Mouse (Mus musculus) adrenal gland, adult 2 months (tissue): ENCODE measurements around the gene Olfr381. TPM values are rescaled to one million over a fixed set of nuclear protein-coding genes. Genes with fewer than 3 reads are reported as not detected.
"Not testable (repeated sequence)": the region's sequence is repeated elsewhere in the genome, so short reads cannot be mapped to it uniquely, and the experiment has no call there.

Source experiments
- DNase-seq: peaks from one replicate; pipeline ENCODE4 v3.0.0; 2021
- long read RNA-seq: library from polyadenylated mRNA; stranded (forward); transcript quantifications from one replicate; pipeline ENCODE4 v2.0.0, GENCODE M21; 2021
- polyA plus RNA-seq: library from polyadenylated mRNA; depleted of rRNA; stranded (reverse); fragments of >200 nt; gene quantifications from 2 replicates; pipeline ENCODE4 v1.2.3, GENCODE M21; 2012; rRNA removed
- total RNA-seq, 2 experiments: library from RNA; stranded (reverse); gene quantifications; 2 replicates each; pipeline ENCODE4 v1.2.3; 2021

The Olfr381 gene
- total RNA-seq: not detected
- not detected in 2 replicates for polyA plus RNA-seq
- long read RNA-seq: 0 reads

- no peak for DNase-seq
These were observed at the start of gene Olfr381 for GRCm38 (mm10) chr11:73491503-73491902. Gene Olfr381, minus strand, starts transcription at chr11:73491603.

- DNase-seq: not testable (repeated sequence)
These were observed 37.6 kb upstream of the Olfr381 start for GRCm38 (mm10) chr11:73528971-73529370.

- no peak for DNase-seq
These were observed 25.7 kb upstream of the Olfr381 start, which contains the start of gene Olfr382 for GRCm38 (mm10) chr11:73517097-73517496. Gene Olfr382, minus strand, starts transcription at chr11:73517197.

GRCm38 (mm10) chr11:73457408-73457807 lies 34.0 kb downstream of the Olfr381 start, which contains the start of gene Olfr380:
Gene Olfr380, minus strand, starts transcription at chr11:73457508.
- DNase-seq: no peak

Other genes with a start within 250 kb of the Olfr381 start
- gene Trpv3, start 224.2 kb downstream of the Olfr381 start, total RNA-seq: under 1 TPM; 0.12 to 0.14 TPM
- gene Trpv3, start 224.2 kb downstream of the Olfr381 start, polyA plus RNA-seq: 0.04 and 0.09 TPM in 2 replicates
- gene Aspa, start 162.0 kb downstream of the Olfr381 start, total RNA-seq: 10 to 100 TPM; 12.9 to 27.6 TPM
- 0.48 and 0.59 TPM in 2 replicates for gene Aspa, start 162.0 kb downstream of the Olfr381 start, polyA plus RNA-seq
- gene Gm49340, start 161.9 kb downstream of the Olfr381 start, total RNA-seq: not detected
- gene Gm49340, start 161.9 kb downstream of the Olfr381 start, polyA plus RNA-seq: 0.04 TPM in 1 of 2 replicates, not detected in the other
- gene Spata22, start 161.9 kb downstream of the Olfr381 start, total RNA-seq: 1 to 10 TPM; 1.1 to 1.5 TPM
- not detected in 2 replicates for gene Spata22, start 161.9 kb downstream of the Olfr381 start, polyA plus RNA-seq
- gene Olfr20, start 140.8 kb downstream of the Olfr381 start, total RNA-seq: not detected
- gene Olfr20, start 140.8 kb downstream of the Olfr381 start, polyA plus RNA-seq: 0.22 and 0.31 TPM in 2 replicates
- gene Olfr376, start 120.4 kb downstream of the Olfr381 start, total RNA-seq: not detected
- gene Olfr376, start 120.4 kb downstream of the Olfr381 start, polyA plus RNA-seq: not detected in 2 replicates
- gene Olfr1, start 92.0 kb downstream of the Olfr381 start, total RNA-seq: not detected
- not detected in 2 replicates for gene Olfr1, start 92.0 kb downstream of the Olfr381 start, polyA plus RNA-seq
- not detected for gene Olfr378, start 63.1 kb downstream of the Olfr381 start, total RNA-seq
- not detected in 2 replicates for gene Olfr378, start 63.1 kb downstream of the Olfr381 start, polyA plus RNA-seq
- not detected for gene Olfr380, start 34.1 kb downstream of the Olfr381 start, total RNA-seq
- not detected in 2 replicates for gene Olfr380, start 34.1 kb downstream of the Olfr381 start, polyA plus RNA-seq
- gene Olfr382, start 25.6 kb upstream of the Olfr381 start, total RNA-seq: not detected
- not detected in 2 replicates for gene Olfr382, start 25.6 kb upstream of the Olfr381 start, polyA plus RNA-seq
- not detected for gene Olfr385, start 101.4 kb upstream of the Olfr381 start, total RNA-seq
- gene Olfr385, start 101.4 kb upstream of the Olfr381 start, polyA plus RNA-seq: not detected in 2 replicates
- gene Olfr384, start 107.0 kb upstream of the Olfr381 start, total RNA-seq: not detected
- not detected in 2 replicates for gene Olfr384, start 107.0 kb upstream of the Olfr381 start, polyA plus RNA-seq
- not detected for gene Zfp735, start 197.2 kb upstream of the Olfr381 start, total RNA-seq
- not detected in 2 replicates for gene Zfp735, start 197.2 kb upstream of the Olfr381 start, polyA plus RNA-seq